Mouse (Mus musculus) stomach, postnatal 0 days (tissue): ENCODE measurements at regions not wholly inside any gene's neighbourhood (a gene's known extent, or its start where the extent isn't known, plus 50 kb on each side); places are given as distances from the start of the nearest gene placed in this dataset.

Experiments
- ATAC-seq: fragments of 200-750 bp; cut with Nextera tagmentation; 2 replicates; pipeline ENCODE4 v1.8.0; 2017; ENCODE audit not compliant: low FRiP score, low TSS enrichment
- DNase-seq: peaks from one replicate; pipeline ENCODE4 v3.0.0-alpha.2; 2016; ENCODE audit warnings: low spot score
- H3K27ac ChIP-seq: fragments of 300-500 bp; sonication (generic); replicated peaks from 2 replicates; pipeline ENCODE4 v1.5.1; 2014; ENCODE audit warnings: mild to moderate bottlenecking, control low read depth
- H3K27me3 ChIP-seq: fragments of 300-500 bp; sonication (generic); 2 replicates; pipeline ENCODE4 v1.6.1; 2014; ENCODE audit warnings: low read length; ENCODE audit not compliant: control insufficient read depth, insufficient read depth
- H3K36me3 ChIP-seq: fragments of 300-500 bp; sonication (generic); 2 replicates; pipeline ENCODE4 v1.6.1; 2014; ENCODE audit warnings: low read length, mixed read lengths; ENCODE audit not compliant: control insufficient read depth, insufficient read depth
- H3K4me1 ChIP-seq: fragments of 300-500 bp; sonication (generic); replicated peaks from 2 replicates; pipeline ENCODE4 v1.6.1; 2014; ENCODE audit warnings: antibody characterized with exemption; ENCODE audit not compliant: control insufficient read depth, insufficient read depth
- H3K4me2 ChIP-seq: fragments of 300-500 bp; sonication (generic); replicated peaks from 2 replicates; pipeline ENCODE4 v1.6.1; 2014; ENCODE audit warnings: low read depth, mild to moderate bottlenecking, control low read depth, moderate library complexity
- H3K4me3 ChIP-seq: fragments of 300-500 bp; sonication (generic); 2 replicates; pipeline ENCODE4 v1.5.1; 2014; ENCODE audit warnings: low read depth, low read length, control low read depth
- H3K9ac ChIP-seq: fragments of 300-500 bp; sonication (generic); 2 replicates; pipeline ENCODE4 v1.6.1; 2014; ENCODE audit warnings: mild to moderate bottlenecking, low read length, control low read depth, mixed read lengths
- H3K9me3 ChIP-seq: fragments of 300-500 bp; sonication (generic); 2 replicates; pipeline ENCODE4 v1.6.1; 2016; ENCODE audit warnings: low read length; ENCODE audit not compliant: control insufficient read depth
- CTCF ChIP-seq: IDR thresholded peaks from 2 replicates; pipeline ENCODE4 v1.5.1; 2016; ENCODE audit warnings: antibody characterized with exemption, low read depth, mild to moderate bottlenecking, moderate library complexity
- EP300 ChIP-seq: optimal IDR thresholded peaks from 2 replicates; pipeline ENCODE3; 2016; ENCODE audit warnings: antibody characterized with exemption
- WGBS: fragments of 180-500 bp; shearing (Covaris S2); extraction: QIAGEN DNeasy Blood & Tissue Kit; methylation state at CpG from one replicate; pipeline ENCODE4 v1.1.7; 2014; 5-methylcytosine and 5-hydroxymethylcytosine counted together

DNA sequence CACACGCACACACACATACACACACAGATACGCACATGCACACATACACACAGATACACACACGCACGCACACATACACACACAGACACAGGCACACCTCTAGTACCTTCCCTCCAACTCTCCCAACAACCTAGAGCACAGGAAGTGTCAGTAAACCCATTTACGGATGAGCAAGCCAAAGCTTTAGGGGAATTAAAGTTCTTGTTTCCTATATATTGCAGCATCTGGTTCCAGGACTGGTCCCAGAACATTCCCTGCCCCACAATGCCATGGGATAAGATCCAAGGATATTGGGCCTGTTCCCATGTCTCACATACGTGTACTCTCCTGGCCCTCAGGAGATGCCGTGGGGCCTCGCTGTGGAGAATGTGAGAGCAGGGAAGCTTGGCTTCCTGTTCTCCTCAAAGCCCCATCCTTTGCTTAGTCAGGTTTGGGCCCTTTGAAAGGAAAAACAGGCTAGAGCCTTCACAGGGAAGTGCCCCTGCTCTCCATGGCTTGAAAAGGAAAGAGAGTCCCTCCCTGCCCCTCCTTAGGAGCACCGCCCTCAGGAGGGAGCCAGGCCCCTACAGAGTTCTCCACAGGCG lies 75.9 kb downstream of the Zfp36l2 start:
- ATAC-seq (no peak), DNase-seq (no peak)
- peaks cover 21% of the 10 kb centered on the region for H3K4me1 ChIP-seq
- WGBS = 66% methylated on average over 10 of the region's 10 CpGs
- H3K27me3 ChIP-seq = no peaks in the 10 kb centered on the region
- no peaks in the 10 kb centered on the region for H3K36me3 ChIP-seq
- TF ChIP-seq CTCF (no peak), EP300 (no peak)
- peak overlapping the region; percentile 23; the same call in 1 of the 2 replicates for H3K9ac ChIP-seq
- H3K4me2 ChIP-seq = 0 out of 2 replicates have a peak overlapping the region, but pooled peaks have one; percentile 3
- peak overlapping the region; percentile 83 for H3K27ac ChIP-seq
- no peak overlapping the region for H3K4me3 ChIP-seq
- H3K9me3 ChIP-seq = no peaks in the 10 kb centered on the region

DNA sequence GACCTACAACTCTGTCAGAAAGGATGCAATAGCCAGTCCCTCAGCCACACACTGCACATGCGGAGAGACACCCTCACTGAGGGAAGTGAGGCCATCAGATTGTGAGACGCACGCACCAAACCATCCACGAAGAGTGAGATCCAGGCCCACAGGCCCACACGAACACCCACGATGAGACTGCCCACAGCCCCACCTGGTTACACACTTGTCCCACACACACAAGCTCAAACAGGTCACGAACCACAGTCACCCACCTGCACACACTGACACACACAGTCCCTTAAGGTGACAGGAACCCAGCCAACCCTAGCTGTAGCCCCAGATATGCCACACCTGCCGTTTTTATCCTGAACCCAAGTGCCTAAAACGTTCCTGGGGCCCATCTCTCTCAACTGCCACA lies 76.8 kb downstream of the Zfp36l2 start:
- no peak overlapping the region for H3K4me3 ChIP-seq
- 0 out of 2 replicates have a peak overlapping the region, but pooled peaks have one; percentile 27 for H3K9ac ChIP-seq
- H3K36me3 ChIP-seq = no peaks in the 10 kb centered on the region
- peaks cover 19% of the 10 kb centered on the region for H3K4me1 ChIP-seq
- TF ChIP-seq EP300 (no peak), CTCF (no peak)
- no peak for ATAC-seq
- no peaks in the 10 kb centered on the region for H3K27me3 ChIP-seq
- no peak overlapping the region for H3K4me2 ChIP-seq
- no peak for DNase-seq
- WGBS = 71% methylated on average over 9 of the region's 9 CpGs
- H3K27ac ChIP-seq = 0 out of 2 replicates have a peak overlapping the region, but pooled peaks have one; percentile 30
- H3K9me3 ChIP-seq = no peaks in the 10 kb centered on the region

DNA sequence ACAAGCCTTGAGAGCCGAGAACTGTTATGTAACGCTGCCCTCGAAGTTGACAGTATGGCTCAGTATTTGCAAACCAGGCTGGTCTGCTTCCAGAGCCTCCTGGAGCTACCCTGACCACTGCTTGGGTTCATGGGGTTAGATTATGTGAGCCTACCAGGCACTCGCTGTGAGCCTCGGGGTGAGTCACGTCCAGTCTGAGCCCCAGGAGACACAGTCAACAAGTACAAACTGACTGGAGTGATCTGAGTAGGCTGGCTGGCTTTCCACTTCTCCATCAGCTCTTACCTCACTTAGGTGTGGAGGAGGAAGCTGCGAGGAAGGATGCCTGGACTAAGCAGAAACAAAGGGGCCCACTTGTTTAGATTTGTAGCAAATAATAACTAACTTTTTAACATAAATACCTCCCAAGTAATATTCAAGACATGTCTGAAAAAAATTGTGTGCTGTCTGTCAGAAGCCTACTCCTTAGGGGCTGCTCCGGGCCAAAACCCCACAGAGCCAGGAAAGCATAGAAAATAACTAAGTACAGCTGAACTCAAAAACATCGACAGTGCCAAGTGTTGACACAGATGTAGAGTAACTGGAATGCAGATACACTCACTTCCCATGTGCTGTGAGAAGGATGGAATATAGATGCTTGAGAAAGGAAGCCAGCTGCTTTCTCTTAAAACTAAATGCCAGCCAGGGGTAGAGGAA lies 77.6 kb downstream of the Zfp36l2 start:
- Histone ChIP-seq H3K4me1 (peaks cover 18% of the 10 kb centered on the region), H3K36me3 (no peaks in the 10 kb centered on the region), H3K27me3 (no peaks in the 10 kb centered on the region), H3K27ac (0 out of 2 replicates have a peak overlapping the region, but pooled peaks have one; percentile 18), H3K4me3 (no peak overlapping the region), H3K4me2 (no peak overlapping the region), H3K9ac (no peak overlapping the region), H3K9me3 (no peaks in the 10 kb centered on the region)
- WGBS = 44% methylated on average over 9 of the region's 9 CpGs
- TF ChIP-seq EP300 (no peak), CTCF (no peak)
- ATAC-seq = peak; percentile 83
- DNase-seq = peak; percentile 68

DNA sequence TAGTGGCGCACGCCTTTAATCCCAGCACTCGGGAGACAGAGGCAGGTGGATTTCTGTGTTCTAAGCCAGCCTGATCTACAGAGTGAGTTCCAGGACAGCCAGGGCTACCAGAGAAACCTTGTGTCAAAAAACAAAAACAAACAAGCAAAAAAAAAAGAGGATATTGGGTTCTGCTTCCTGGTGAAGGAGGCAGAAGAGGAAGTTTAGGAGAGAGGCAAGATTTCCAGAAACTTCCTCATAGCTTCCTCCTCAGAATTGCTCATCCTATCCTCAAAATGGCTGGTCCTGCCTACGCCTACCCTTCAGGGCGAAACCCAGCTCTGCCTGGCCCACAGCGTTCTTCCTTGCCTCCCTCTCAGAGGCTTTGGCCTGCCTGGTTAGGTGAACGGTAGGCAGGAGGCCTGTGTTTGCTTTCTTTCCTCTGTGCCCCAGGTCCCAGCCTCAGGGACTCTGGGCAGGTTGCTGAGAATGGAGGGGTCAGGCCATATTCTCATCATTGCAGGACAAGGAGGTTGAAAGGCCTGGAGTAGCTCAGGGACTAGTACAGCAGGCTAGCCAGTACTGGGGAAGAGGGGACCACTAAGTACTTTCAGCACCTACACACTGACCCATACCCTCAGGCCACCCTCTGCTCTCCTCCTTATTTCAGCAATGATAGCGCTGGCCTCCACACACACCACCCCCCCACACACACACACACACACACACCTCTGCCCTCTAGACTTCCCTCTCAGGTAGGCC lies 79.6 kb downstream of the Zfp36l2 start:
- Histone ChIP-seq H3K9ac (no peak overlapping the region), H3K4me2 (no peak overlapping the region), H3K36me3 (no peaks in the 10 kb centered on the region), H3K27me3 (no peaks in the 10 kb centered on the region), H3K9me3 (no peaks in the 10 kb centered on the region), H3K4me1 (peaks cover 14% of the 10 kb centered on the region), H3K4me3 (no peak overlapping the region), H3K27ac (0 out of 2 replicates have a peak overlapping the region, but pooled peaks have one; percentile 45)
- 83% methylated on average over 8 of the region's 8 CpGs for WGBS
- ATAC-seq (no peak), DNase-seq (no peak)
- TF ChIP-seq EP300 = no peak
- no peak for TF ChIP-seq CTCF

DNA sequence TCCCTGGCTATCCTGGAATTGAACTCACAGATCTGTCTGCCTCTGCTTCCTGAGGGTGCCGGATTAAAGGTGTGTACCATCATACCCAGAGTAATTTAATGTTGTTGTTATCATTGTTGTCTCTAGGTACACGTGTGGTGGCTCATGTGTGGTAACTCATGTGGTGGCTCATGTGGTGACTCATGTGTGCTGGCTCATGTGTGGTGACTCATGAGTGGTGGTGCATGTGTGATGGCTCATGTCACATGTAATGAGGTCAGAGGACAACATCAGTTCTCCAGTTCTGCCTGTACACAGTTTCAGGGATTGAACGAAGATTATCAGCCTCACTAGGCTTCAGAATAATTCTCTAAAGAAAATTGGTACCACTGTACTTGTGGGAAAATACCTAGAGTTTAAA lies 80.2 kb downstream of the Zfp36l2 start:
- DNase-seq (no peak), ATAC-seq (no peak)
- no peaks in the 10 kb centered on the region for H3K27me3 ChIP-seq
- no peak for TF ChIP-seq EP300
- TF ChIP-seq CTCF = no peak
- no peak overlapping the region for H3K9ac ChIP-seq
- H3K36me3 ChIP-seq = no peaks in the 10 kb centered on the region
- H3K27ac ChIP-seq = 0 out of 2 replicates have a peak overlapping the region, but pooled peaks have one; percentile 40
- H3K4me3 ChIP-seq = no peak overlapping the region
- H3K9me3 ChIP-seq = no peaks in the 10 kb centered on the region
- H3K4me1 ChIP-seq = peaks cover 14% of the 10 kb centered on the region
- no peak overlapping the region for H3K4me2 ChIP-seq
- WGBS = 76% methylated on average over 3 of the region's 3 CpGs
